Mouse (Mus musculus) E14TG2a.4 (cell line): ENCODE data around the gene Smoc2.
A peak's percentile ranks its signal among the peaks of the same experiment; 100 is the strongest.

Source experiments
- H3K27me3 ChIP-seq: 2 replicates; pipeline ENCODE4 v1.6.1; 2014; ENCODE audit warnings: low read length, control low read depth; ENCODE audit not compliant: insufficient read depth
- H3K36me3 ChIP-seq: 2 replicates; pipeline ENCODE4 v1.6.1; 2014; ENCODE audit warnings: low read length, control low read depth; ENCODE audit not compliant: insufficient read depth
- H3K4me1 ChIP-seq: replicated peaks from 2 replicates; pipeline ENCODE4 v1.6.1; 2014; ENCODE audit warnings: low read depth, low read length, control low read depth
- H3K4me3 ChIP-seq: replicated peaks from 2 replicates; pipeline ENCODE4 v1.5.1; 2014; ENCODE audit warnings: mild to moderate bottlenecking, low read length
- H3K9me3 ChIP-seq: 2 replicates; pipeline ENCODE4 v1.6.1; 2014; ENCODE audit warnings: low read length, control low read depth
- CTCF ChIP-seq: conservative IDR thresholded peaks from 2 replicates; pipeline ENCODE4 v1.5.1; 2014; ENCODE audit warnings: low read length
- NANOG ChIP-seq: IDR thresholded peaks from 2 replicates; pipeline ENCODE4 v1.6.1; 2014; ENCODE audit warnings: borderline replicate concordance, low read length, mixed read lengths
- POU5F1 ChIP-seq: IDR thresholded peaks from 2 replicates; pipeline ENCODE4 v1.6.1; 2014; ENCODE audit warnings: low read length, borderline replicate concordance

The Smoc2 gene

GRCm38 (mm10) chr17:14279177-14279965 lies at the start of gene Smoc2:
Smoc2 (plus strand) TSS chr17:14279506.
- Histone ChIP-seq H3K4me3 (peak within 1 kb of the TSS; percentile 78), H3K36me3 (no peaks in the 10 kb centered on the region), H3K9me3 (peaks cover 12% of the 10 kb centered on the region), H3K4me1 (peaks cover 26% of the 10 kb centered on the region), H3K27me3 (peaks cover 98% of the 10 kb centered on the region)
- TF ChIP-seq POU5F1, result no peak
- TF ChIP-seq NANOG, result no peak
- no peak for TF ChIP-seq CTCF

DNA sequence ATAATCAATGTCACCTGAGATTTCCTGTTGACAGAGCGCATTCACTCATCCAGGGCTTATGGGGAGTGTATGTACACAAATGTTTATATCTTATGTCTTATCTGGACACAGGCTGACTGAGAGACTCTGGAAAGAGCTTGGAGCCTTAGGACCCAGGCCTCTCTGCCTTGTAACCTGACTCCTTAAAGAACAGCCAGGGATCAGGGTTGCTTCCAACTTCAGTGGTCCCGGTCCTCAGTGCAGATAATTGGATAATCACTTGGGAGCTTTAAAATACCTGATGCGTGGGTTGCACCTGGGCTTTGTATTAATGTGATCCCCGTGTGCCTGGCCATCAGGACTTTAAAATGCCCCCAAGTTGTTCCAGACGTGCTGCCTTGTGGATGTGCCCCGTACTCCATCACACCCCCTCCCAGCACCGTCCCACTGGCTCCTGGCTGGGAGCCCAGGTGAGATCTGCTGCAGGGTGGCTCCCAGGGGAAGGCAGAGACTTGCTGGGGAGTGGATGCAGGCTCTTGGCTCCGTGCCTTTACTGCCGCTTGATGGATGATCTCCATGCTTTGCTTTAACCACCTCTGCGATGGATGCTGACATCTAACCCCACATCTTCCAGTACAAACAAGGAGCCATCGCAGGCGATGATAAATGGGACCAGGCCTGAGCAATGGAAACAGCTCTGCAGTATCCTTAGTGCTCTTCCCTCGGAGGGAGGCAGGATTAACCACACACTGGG lies 48.4 kb upstream of the Smoc2 start:
- no peak for TF ChIP-seq CTCF
- TF ChIP-seq POU5F1, result no peak
- peaks cover 9% of the 10 kb centered on the region; the same call in 1 of the 2 replicates for H3K4me1 ChIP-seq
- no peaks in the 10 kb centered on the region for H3K9me3 ChIP-seq
- peaks cover 34% of the 10 kb centered on the region for H3K27me3 ChIP-seq
- H3K36me3 ChIP-seq, result no peaks in the 10 kb centered on the region
- H3K4me3 ChIP-seq, result no peak overlapping the region

GRCm38 (mm10) chr17:14232629-14233028 lies 46.7 kb upstream of the Smoc2 start:
- H3K36me3 ChIP-seq, result no peaks in the 10 kb centered on the region
- H3K4me3 ChIP-seq, result no peak overlapping the region
- peaks cover 33% of the 10 kb centered on the region for H3K27me3 ChIP-seq
- no peaks in the 10 kb centered on the region; the same call in 1 of the 2 replicates for H3K4me1 ChIP-seq
- no peak for TF ChIP-seq NANOG
- peak; percentile 46 for TF ChIP-seq CTCF
- no peak for TF ChIP-seq POU5F1
- no peaks in the 10 kb centered on the region for H3K9me3 ChIP-seq

DNA sequence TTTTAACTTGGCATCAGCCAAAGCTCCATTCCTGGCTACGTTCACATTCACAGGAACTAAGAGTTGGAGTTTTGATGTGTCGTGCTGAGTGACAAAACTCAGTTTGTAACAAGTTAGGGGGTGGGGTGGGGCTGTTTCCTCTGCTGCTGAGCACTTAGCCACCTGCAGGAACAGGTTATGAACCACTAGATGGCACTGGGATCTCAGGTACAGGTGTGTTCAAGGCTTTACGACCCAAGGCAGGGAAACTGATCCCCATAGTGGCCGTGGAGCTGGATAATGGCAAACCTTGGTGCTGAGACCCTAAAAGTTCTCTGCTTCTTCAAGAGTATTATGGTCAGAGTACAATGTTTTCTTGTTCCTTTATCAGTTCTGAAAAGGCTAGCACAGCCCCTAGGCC lies 45.6 kb upstream of the Smoc2 start:
- Histone ChIP-seq H3K36me3 (no peaks in the 10 kb centered on the region), H3K27me3 (peaks cover 37% of the 10 kb centered on the region), H3K9me3 (no peaks in the 10 kb centered on the region), H3K4me1 (no peaks in the 10 kb centered on the region), H3K4me3 (no peak overlapping the region)
- no peak for TF ChIP-seq NANOG
- peak; percentile 31; the same call in 1 of the 2 replicates for TF ChIP-seq CTCF

GRCm38 (mm10) chr17:14234774-14235389 lies 44.4 kb upstream of the Smoc2 start:
- H3K4me1 ChIP-seq, result no peaks in the 10 kb centered on the region
- H3K27me3 ChIP-seq, result peaks cover 38% of the 10 kb centered on the region
- no peak for TF ChIP-seq CTCF
- no peak for TF ChIP-seq POU5F1
- TF ChIP-seq NANOG, result no peak
- no peaks in the 10 kb centered on the region for H3K9me3 ChIP-seq
- H3K36me3 ChIP-seq, result no peaks in the 10 kb centered on the region
- H3K4me3 ChIP-seq, result no peak overlapping the region

GRCm38 (mm10) chr17:14237134-14237533 lies 42.2 kb upstream of the Smoc2 start:
- Histone ChIP-seq H3K4me1 (no peaks in the 10 kb centered on the region), H3K36me3 (no peaks in the 10 kb centered on the region), H3K9me3 (no peaks in the 10 kb centered on the region), H3K4me3 (no peak overlapping the region), H3K27me3 (peaks cover 36% of the 10 kb centered on the region)
- TF ChIP-seq CTCF (no peak), NANOG (no peak), POU5F1 (no peak)

GRCm38 (mm10) chr17:14239960-14240359 lies 39.3 kb upstream of the Smoc2 start:
- H3K36me3 ChIP-seq, result no peaks in the 10 kb centered on the region
- peaks cover 40% of the 10 kb centered on the region for H3K27me3 ChIP-seq

DNA sequence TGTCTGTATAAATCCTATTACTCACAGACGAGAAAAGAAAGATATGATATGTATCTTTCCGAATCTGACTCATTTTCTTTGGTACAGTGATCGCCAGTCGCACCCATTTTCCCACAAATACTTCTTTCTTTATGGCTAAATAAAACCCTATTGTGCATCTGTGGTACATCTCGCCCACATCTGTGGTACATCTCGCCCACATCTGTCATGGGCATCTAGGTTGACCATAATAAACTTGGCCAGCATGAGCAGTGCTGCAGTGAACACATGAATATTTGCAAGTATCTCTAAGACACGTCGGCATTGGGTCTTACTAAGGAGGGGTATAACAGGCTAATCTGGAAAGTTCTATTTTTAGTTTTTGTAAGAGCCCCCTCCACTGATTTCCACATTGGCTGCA lies 36.7 kb upstream of the Smoc2 start:
- no peaks in the 10 kb centered on the region for H3K9me3 ChIP-seq
- TF ChIP-seq POU5F1 (no peak), CTCF (no peak), NANOG (no peak)
- no peaks in the 10 kb centered on the region for H3K4me1 ChIP-seq
- H3K27me3 ChIP-seq, result peaks cover 25% of the 10 kb centered on the region
- no peak overlapping the region for H3K4me3 ChIP-seq
- no peaks in the 10 kb centered on the region for H3K36me3 ChIP-seq

More at GRCm38 (mm10) chr17:14239960-14240359, 39.3 kb upstream of the Smoc2 start:
- Histone ChIP-seq H3K4me3 (no peak overlapping the region), H3K4me1 (no peaks in the 10 kb centered on the region), H3K9me3 (no peaks in the 10 kb centered on the region)
- TF ChIP-seq POU5F1 (no peak), CTCF (no peak), NANOG (no peak)
